Mouse (Mus musculus) testis, adult 2 months (tissue): ENCODE data around the gene Hmga1.

Source experiments
- CTCF ChIP-seq: fragments of 200-500 bp; IDR thresholded peaks from 2 replicates; pipeline ENCODE4 v1.5.1; 2012; ENCODE audit warnings: low read depth, mild to moderate bottlenecking, inconsistent platforms, low read length, moderate library complexity; ENCODE audit not compliant: control insufficient read depth, insufficient read depth, insufficient replicate concordance
- POLR2A ChIP-seq: fragments of 200-500 bp; IDR thresholded peaks from 2 replicates; pipeline ENCODE4 v1.6.1; 2012; ENCODE audit warnings: low read depth, mild to moderate bottlenecking, inconsistent platforms, low read length, moderate library complexity; ENCODE audit not compliant: control insufficient read depth

- no peak for TF ChIP-seq CTCF
- no peak for TF ChIP-seq POLR2A
Observed at GRCm38 (mm10) chr17:27574470-27575115, 18.3 kb downstream of the Hmga1 start.
